Mouse (Mus musculus) cerebral cortex, adult 2 months (tissue): ENCODE data around the gene Ift22.

Experiments used
- WGBS: fragments of 180-500 bp; shearing (Covaris S2); methylation state at CpG from one replicate; pipeline ENCODE4 v1.1.7; 2018; 5-methylcytosine and 5-hydroxymethylcytosine counted together

The Ift22 gene

GRCm38 (mm10) chr5:136945084-136945483, 37.1 kb downstream of the Ift22 start:
- WGBS, result 70% methylated on average over 12 of the region's 12 CpGs

DNA sequence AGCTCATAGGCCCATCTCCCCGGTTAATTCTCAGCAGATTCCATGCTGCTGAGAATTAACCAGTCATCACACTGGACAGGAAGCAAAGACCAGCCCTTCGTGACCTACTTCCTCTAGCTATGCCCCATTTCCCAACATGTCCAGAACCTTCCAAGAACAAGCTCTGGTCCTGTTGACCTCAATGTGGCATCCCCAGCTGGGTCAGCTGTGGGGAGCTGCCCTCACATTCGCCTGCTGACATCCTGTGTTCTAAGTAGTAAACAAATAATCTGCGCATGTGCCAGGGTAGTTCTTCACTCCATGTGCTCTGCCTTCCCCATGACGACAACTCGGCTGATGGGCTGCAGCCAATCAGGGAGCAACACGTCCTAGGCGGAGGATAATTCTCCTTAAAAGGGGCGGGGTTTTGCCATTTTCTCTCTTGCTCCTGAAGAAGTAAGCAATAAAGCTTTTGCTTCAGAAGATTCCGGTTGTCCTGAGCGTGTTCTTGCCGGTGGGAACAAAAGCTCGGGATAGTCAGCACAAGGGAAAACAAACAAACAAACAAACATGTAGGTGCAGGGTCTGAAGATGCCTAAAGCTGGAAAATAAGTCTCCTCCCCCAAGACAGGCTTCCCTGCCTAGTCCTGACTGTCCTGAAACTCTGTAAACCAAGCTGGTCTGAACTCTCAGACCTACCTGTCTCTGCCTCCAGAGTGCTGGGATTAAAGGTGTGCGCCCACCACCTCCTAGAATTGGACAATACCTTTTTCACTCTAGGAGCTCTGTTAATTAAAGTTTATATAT, 41.8 kb downstream of the Ift22 start:
- 77% methylated on average over 14 of the region's 14 CpGs for WGBS

DNA sequence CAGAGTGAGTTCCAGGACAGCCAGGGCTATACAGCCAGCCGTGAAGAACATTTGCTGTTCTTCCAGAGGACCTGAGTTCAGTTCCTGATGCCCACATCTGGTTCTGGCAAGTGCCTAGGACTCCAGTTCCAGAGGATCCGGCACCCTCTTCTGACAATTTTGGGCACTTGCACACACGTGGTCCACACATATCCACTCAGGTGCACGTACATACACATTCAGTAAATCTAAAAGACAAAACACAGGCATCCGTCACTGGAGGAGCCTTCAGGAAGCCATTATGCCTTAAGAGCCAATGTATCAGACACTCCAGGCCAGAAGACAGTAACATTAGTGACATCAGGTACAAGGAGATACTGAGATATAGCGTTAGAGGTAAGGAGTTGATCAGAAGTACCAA, 42.6 kb downstream of the Ift22 start:
- 92% methylated on average over 6 of the region's 6 CpGs for WGBS

DNA sequence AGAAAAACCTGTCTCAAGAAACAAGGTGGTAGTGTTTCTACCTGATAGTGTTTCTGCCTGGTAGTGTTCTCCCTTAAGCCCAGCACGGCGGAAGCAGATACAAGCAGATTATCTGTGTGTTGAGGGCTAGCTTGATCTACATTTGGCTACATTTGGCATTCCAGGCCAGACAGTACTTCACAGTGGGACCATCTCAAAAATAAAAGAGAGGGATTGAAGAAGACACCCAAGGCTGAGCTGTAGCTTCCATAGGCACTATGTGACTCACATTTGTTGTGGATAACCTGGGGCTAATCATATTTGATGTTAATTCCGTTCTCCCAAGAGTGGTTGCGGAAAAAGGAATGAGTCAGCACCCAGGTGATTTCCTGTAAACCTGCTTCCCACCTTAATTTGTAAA, 44.2 kb downstream of the Ift22 start:
- WGBS, result 73% methylated on average over 4 of the region's 4 CpGs

GRCm38 (mm10) chr5:136953015-136953414, 45.1 kb downstream of the Ift22 start, which contains the start of gene Fis1:
Gene Fis1, plus strand, starts transcription at chr5:136953275.
- WGBS, result under 1% methylated on average over 23 of the region's 23 CpGs

DNA sequence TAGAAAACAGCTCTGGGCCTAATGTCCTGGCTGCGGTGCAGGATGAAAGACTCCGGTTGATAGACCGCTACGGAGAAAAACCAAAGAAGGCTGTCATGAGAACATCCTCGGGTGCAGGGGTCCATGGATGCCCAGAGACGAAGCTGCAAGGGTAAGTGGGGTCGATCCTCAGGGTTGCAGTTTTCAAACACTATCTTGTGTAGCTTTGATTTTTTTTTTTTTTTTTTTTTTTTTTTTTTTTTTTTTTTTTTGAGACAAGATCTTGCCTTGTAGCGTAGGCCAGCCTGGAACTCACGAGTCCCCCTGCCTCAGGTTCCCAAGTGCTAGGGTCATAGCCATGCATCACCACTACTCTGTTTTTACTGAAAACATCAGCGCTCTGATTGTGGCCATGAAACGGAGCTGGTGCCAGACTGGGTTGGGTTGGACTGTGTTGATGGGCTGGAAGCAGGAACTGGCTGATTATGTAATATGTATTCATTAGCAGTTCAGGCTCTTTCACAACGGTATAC, 45.5 kb downstream of the Ift22 start:
- WGBS, result under 1% methylated on average over 12 of the region's 12 CpGs

- 83% methylated on average over 4 of the region's 4 CpGs for WGBS
These were observed 47.7 kb downstream of the Ift22 start for GRCm38 (mm10) chr5:136955622-136956021.

DNA sequence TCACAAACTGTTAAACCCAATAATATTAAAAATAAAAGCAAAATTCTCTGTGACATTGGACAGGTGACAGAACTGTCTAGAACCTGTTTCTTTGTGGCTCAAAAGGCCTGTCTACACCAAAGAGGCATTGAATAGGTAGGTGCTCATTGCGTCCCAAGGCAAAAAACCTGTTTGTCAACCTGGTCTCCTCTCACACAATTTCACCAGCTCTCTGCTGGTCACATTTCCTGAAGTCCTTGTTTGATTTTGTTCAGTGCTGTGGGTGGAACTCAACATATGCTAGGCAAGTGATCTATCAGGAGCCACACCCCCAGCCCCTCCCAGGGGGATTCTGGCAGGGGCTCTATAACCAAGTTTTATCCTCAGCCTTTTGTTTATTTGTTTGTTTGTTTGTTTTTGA, 49.3 kb downstream of the Ift22 start:
- WGBS, result 100% methylated on average over 1 of the region's 1 CpGs

DNA sequence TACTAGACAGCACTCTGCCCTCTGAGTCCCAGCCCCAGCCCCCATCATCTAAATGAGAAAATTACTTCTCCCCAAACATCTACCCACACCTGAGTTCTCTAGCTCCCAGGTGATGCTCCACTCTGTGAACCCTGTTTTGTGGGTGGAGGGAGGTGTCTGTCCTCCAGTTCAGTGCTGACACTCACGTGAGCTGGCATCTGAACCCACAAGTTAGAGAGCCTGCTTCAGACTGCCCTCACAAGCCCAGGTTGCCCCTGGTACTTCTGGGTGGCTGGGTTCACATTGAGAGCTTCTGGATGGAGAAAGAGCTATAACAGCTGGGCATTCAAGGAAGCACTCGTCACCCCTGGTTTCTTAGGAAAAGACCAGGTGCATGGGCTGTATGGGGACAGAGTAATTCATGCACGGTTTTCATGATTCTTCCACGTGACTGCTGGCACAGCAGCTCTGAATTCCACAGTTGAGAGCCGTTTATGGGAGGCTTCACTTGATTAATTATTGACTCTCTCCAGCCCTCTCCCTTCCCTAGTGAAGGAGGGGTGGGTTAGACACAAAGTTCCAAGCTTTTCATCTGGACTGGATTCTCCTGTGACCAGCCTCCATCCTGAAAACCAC, 51.1 kb downstream of the Ift22 start:
- 47% methylated on average over 5 of the region's 5 CpGs for WGBS

DNA sequence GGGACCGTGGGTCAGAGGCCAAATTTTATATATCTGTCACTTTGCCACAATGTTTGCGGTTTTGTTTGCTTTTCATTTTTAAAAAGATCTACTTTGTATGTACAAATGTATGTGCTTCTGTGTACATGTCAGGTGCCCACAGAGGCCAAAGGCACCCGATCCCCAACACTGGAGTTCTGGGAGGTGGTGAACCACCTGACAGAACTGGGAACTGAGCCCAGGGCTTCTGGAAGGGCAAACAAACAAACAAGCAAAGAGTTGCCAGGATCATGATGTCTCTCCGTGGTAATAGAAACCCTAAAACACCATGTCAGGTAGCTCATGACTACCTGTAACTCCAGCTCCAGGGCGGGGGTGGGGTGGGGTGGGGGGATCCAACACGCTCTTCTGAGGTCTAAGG, 52.1 kb downstream of the Ift22 start:
- WGBS, result 81% methylated on average over 6 of the region's 6 CpGs

DNA sequence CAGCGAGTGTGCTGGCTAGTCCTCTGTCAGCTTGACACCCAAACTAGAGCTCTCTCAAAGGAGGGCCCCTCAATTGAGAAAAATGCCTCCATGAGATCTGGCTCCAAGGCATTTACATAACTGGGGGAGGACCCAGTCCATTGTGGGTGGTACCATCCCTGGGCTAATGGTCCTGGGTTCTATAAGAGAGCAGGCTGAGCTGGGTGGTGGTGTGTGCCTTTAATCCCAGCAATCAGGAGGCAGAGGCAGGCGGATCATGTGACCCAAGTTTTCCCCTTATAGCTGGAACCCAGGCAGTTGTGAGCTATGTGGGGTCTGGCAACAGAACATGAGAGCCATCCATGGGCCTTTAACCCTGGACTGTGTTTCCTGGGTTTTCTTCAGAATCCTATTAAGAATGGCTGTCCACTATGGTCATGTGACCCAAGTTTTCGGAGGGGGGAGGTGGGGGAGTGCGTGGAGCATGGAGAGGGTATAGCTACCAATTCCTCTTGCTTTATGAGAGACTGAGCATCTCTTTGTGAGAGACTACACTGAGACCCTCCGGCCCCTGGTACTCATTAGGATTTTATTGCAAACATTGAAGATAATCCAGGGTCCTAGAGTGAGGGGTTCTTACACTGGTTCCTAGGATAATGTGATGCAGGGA, 53.5 kb downstream of the Ift22 start:
- WGBS, result 23% methylated on average over 5 of the region's 5 CpGs

DNA sequence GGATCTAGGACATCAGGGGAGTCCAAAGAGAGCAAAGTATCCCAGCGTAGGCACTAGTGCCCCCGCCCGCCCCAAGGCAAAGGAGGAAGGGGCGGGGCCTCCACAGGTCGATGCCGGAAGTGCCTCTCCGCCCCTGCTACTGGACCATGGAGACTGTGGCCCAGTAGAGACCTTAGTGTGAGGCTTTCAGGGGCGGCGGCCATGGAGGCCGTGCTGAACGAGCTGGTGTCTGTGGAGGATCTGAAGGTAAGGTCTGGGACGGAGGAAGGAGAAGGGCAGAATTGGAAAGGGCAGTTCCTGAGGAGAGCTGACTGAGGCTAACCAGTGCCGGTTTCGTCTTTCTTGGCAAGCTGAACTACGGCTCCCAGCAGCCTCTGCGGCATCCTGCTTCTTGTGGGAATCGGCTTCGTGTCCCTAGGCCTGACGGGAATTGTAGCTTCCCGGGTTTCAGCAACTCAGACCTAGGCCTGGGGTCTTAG, 54.1 kb downstream of the Ift22 start:
- 1% methylated on average over 20 of the region's 20 CpGs for WGBS

DNA sequence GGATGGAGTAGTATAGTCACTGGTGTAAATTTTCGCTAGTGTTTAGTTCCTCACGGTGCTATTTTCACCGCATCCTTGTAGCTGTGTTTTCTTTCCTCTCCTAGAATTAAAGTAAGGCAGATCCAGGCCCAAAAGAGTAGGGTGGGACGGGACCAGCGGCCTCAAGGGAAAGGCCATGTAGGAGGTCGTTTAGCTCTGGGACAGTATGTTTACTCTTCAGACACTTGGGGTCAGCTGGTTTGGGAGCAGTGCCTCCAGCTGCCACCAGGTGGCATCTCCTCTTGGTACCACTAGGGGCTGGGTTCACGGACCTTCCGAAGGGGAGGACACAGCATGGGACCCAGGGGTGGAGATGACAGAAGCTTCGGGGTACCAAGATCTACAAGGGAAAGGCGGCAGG, 54.6 kb downstream of the Ift22 start:
- under 1% methylated on average over 10 of the region's 10 CpGs for WGBS

DNA sequence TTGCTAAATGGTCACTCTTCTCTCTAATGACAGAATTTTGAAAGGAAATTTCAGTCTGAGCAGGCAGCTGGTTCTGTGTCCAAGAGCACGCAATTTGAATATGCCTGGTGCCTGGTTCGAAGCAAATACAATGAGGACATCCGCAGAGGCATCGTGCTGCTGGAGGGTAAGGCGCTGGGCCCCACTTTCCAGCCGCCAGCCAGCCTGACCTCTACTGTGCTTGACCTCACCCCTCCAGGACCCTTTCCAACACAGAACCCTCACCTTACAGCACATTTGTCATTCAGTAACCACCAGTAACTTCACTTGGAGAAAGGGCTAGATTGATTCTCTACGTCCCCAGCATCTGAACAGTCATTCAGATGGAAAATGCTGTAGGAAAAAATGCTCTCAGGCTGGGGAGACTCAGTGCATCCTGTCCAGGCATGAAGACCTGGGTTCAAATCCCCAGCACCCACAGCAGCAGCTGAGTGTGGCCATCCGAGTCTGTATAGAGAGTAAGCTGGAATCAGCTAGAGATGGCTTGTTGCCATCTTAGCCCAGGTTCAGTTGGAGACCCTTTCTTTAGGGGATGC, 55.1 kb downstream of the Ift22 start:
- WGBS, result 65% methylated on average over 8 of the region's 8 CpGs
